Mouse (Mus musculus): ENCODE measurements around the gene Chn1. TPM values are rescaled to one million over a fixed set of nuclear protein-coding genes. Genes with fewer than 3 reads are reported as not detected.

The Chn1 gene
- polyA plus RNA-seq, 1 experiment from 2014 or later: 53.7 TPM

GRCm38 (mm10) chr2:73596326-73596725 lies 178.8 kb downstream of the Chn1 start:
- Histone ChIP-seq H3K9me3 (ENCODE audit: control insufficient read depth, low read length) (peaks cover 3% of the 10 kb centered on the region; the same call in 1 of the 2 replicates), H3K4me1 (replicated peaks; ENCODE audit: control insufficient read depth, insufficient read depth, low read length) (peaks cover 35% of the 10 kb centered on the region), H3K27me3 (ENCODE audit: control insufficient read depth, insufficient read depth, low read depth, low read length) (no peaks in the 10 kb centered on the region), H3K27ac (ENCODE audit: low read length) (peak overlapping the region; percentile 21; the same call in 1 of the 2 replicates), H3K36me3 (ENCODE audit: control insufficient read depth, insufficient read depth, low read length) (no peaks in the 10 kb centered on the region), H3K4me2 (ENCODE audit: low read depth, low read length) (peak overlapping the region; percentile 58), H3K4me3 (ENCODE audit: low read length) (no peak overlapping the region; the same call in 1 of the 2 replicates), H3K9ac (ENCODE audit: low read length) (peak overlapping the region; percentile 52)
- no peak for ATAC-seq (ENCODE audit: low read depth)
- WGBS: 51% methylated on average over 5 of the region's 5 CpGs

GRCm38 (mm10) chr2:73593101-73593439 lies 182.1 kb downstream of the Chn1 start:
- Histone ChIP-seq H3K9me3 (ENCODE audit: control insufficient read depth, low read length) (peaks cover under 1% of the 10 kb centered on the region; the same call in 1 of the 2 replicates), H3K27ac (ENCODE audit: low read length) (peak overlapping the region; percentile 98), H3K4me3 (ENCODE audit: low read length) (peak overlapping the region; percentile 16; the same call in 1 of the 2 replicates), H3K9ac (ENCODE audit: low read length) (peak overlapping the region; percentile 49), H3K4me1 (replicated peaks; ENCODE audit: control insufficient read depth, insufficient read depth, low read length) (peaks cover 56% of the 10 kb centered on the region), H3K4me2 (ENCODE audit: low read depth, low read length) (peak overlapping the region; percentile 48), H3K36me3 (ENCODE audit: control insufficient read depth, insufficient read depth, low read length) (no peaks in the 10 kb centered on the region), H3K27me3 (ENCODE audit: control insufficient read depth, insufficient read depth, low read depth, low read length) (no peaks in the 10 kb centered on the region)
- 54% methylated on average over 2 of the region's 2 CpGs for WGBS
- ATAC-seq (ENCODE audit: low read depth): no peak

- no peaks in the 10 kb centered on the region for H3K36me3 ChIP-seq (ENCODE audit: control insufficient read depth, insufficient read depth, low read length)
- H3K4me3 ChIP-seq (ENCODE audit: low read length): peak overlapping the region; percentile 16; the same call in 1 of the 2 replicates
- no peaks in the 10 kb centered on the region for H3K9me3 ChIP-seq (ENCODE audit: control insufficient read depth, low read length)
- peak overlapping the region; percentile 49 for H3K9ac ChIP-seq (ENCODE audit: low read length)
- peak overlapping the region; percentile 98 for H3K27ac ChIP-seq (ENCODE audit: low read length)
- peak overlapping the region; percentile 48 for H3K4me2 ChIP-seq (ENCODE audit: low read depth, low read length)
- no peaks in the 10 kb centered on the region for H3K27me3 ChIP-seq (ENCODE audit: control insufficient read depth, insufficient read depth, low read depth, low read length)
- WGBS: 25% methylated on average over 14 of the region's 14 CpGs
- peak; percentile 92 for ATAC-seq (ENCODE audit: low read depth)
- H3K4me1 ChIP-seq (replicated peaks; ENCODE audit: control insufficient read depth, insufficient read depth, low read length): peaks cover 56% of the 10 kb centered on the region
These were observed 182.7 kb downstream of the Chn1 start for GRCm38 (mm10) chr2:73592231-73593100.

- Histone ChIP-seq H3K36me3 (ENCODE audit: control insufficient read depth, insufficient read depth, low read length) (no peaks in the 10 kb centered on the region), H3K4me1 (replicated peaks; ENCODE audit: control insufficient read depth, insufficient read depth, low read length) (peaks cover 53% of the 10 kb centered on the region), H3K4me2 (ENCODE audit: low read depth, low read length) (no peak overlapping the region), H3K27me3 (ENCODE audit: control insufficient read depth, insufficient read depth, low read depth, low read length) (no peaks in the 10 kb centered on the region), H3K27ac (ENCODE audit: low read length) (peak overlapping the region; percentile 98), H3K4me3 (ENCODE audit: low read length) (no peak overlapping the region), H3K9me3 (ENCODE audit: control insufficient read depth, low read length) (no peaks in the 10 kb centered on the region), H3K9ac (ENCODE audit: low read length) (no peak overlapping the region)
- ATAC-seq (ENCODE audit: low read depth): no peak
- 32% methylated on average over 6 of the region's 6 CpGs for WGBS
These were observed 183.9 kb downstream of the Chn1 start for GRCm38 (mm10) chr2:73591246-73591645.

- Histone ChIP-seq H3K36me3 (ENCODE audit: control insufficient read depth, insufficient read depth, low read length) (no peaks in the 10 kb centered on the region), H3K9ac (ENCODE audit: low read length) (no peak overlapping the region), H3K9me3 (ENCODE audit: control insufficient read depth, low read length) (no peaks in the 10 kb centered on the region), H3K4me1 (replicated peaks; ENCODE audit: control insufficient read depth, insufficient read depth, low read length) (peaks cover 52% of the 10 kb centered on the region), H3K4me3 (ENCODE audit: low read length) (peak overlapping the region; percentile 12; the same call in 1 of the 2 replicates), H3K4me2 (ENCODE audit: low read depth, low read length) (peak overlapping the region; percentile 44), H3K27me3 (ENCODE audit: control insufficient read depth, insufficient read depth, low read depth, low read length) (no peaks in the 10 kb centered on the region), H3K27ac (ENCODE audit: low read length) (peak overlapping the region; percentile 98)
- 5% methylated on average over 12 of the region's 12 CpGs for WGBS
- ATAC-seq (ENCODE audit: low read depth): no peak
These were observed 185.0 kb downstream of the Chn1 start for GRCm38 (mm10) chr2:73590106-73590505.

- H3K4me3 ChIP-seq (ENCODE audit: low read length): no peak overlapping the region
- H3K27me3 ChIP-seq (ENCODE audit: control insufficient read depth, insufficient read depth, low read depth, low read length): no peaks in the 10 kb centered on the region
- no peak for ATAC-seq (ENCODE audit: low read depth)
- H3K9me3 ChIP-seq (ENCODE audit: control insufficient read depth, low read length): no peaks in the 10 kb centered on the region
- no peaks in the 10 kb centered on the region for H3K36me3 ChIP-seq (ENCODE audit: control insufficient read depth, insufficient read depth, low read length)
- no peak overlapping the region for H3K4me2 ChIP-seq (ENCODE audit: low read depth, low read length)
- H3K9ac ChIP-seq (ENCODE audit: low read length): no peak overlapping the region
- H3K4me1 ChIP-seq (replicated peaks; ENCODE audit: control insufficient read depth, insufficient read depth, low read length): peaks cover 51% of the 10 kb centered on the region
- WGBS: 28% methylated on average over 2 of the region's 2 CpGs
- peak overlapping the region; percentile 98 for H3K27ac ChIP-seq (ENCODE audit: low read length)
These were observed 186.2 kb downstream of the Chn1 start for GRCm38 (mm10) chr2:73588951-73589350.

GRCm38 (mm10) chr2:73587109-73587506 lies 188.0 kb downstream of the Chn1 start:
- 45% methylated on average over 4 of the region's 4 CpGs for WGBS
- no peak overlapping the region for H3K27ac ChIP-seq (ENCODE audit: low read length)
- no peak for ATAC-seq (ENCODE audit: low read depth)

GRCm38 (mm10) chr2:73586392-73587108 lies 188.6 kb downstream of the Chn1 start:
- WGBS: 53% methylated on average over 10 of the region's 10 CpGs
- ATAC-seq (ENCODE audit: low read depth): no peak
- no peak overlapping the region for H3K9ac ChIP-seq (ENCODE audit: low read length)
- no peaks in the 10 kb centered on the region for H3K9me3 ChIP-seq (ENCODE audit: control insufficient read depth, low read length)
- H3K27me3 ChIP-seq (ENCODE audit: control insufficient read depth, insufficient read depth, low read depth, low read length): no peaks in the 10 kb centered on the region
- H3K27ac ChIP-seq (ENCODE audit: low read length): no peak overlapping the region
- no peak overlapping the region for H3K4me2 ChIP-seq (ENCODE audit: low read depth, low read length)
- no peak overlapping the region for H3K4me3 ChIP-seq (ENCODE audit: low read length)
- H3K4me1 ChIP-seq (replicated peaks; ENCODE audit: control insufficient read depth, insufficient read depth, low read length): peaks cover 30% of the 10 kb centered on the region
- no peaks in the 10 kb centered on the region for H3K36me3 ChIP-seq (ENCODE audit: control insufficient read depth, insufficient read depth, low read length)

More at GRCm38 (mm10) chr2:73587109-73587506, 188.0 kb downstream of the Chn1 start:
- Histone ChIP-seq H3K27me3 (ENCODE audit: control insufficient read depth, insufficient read depth, low read depth, low read length) (no peaks in the 10 kb centered on the region), H3K4me3 (ENCODE audit: low read length) (no peak overlapping the region), H3K9ac (ENCODE audit: low read length) (no peak overlapping the region), H3K9me3 (ENCODE audit: control insufficient read depth, low read length) (no peaks in the 10 kb centered on the region), H3K36me3 (ENCODE audit: control insufficient read depth, insufficient read depth, low read length) (no peaks in the 10 kb centered on the region), H3K4me1 (replicated peaks; ENCODE audit: control insufficient read depth, insufficient read depth, low read length) (peaks cover 34% of the 10 kb centered on the region), H3K4me2 (ENCODE audit: low read depth, low read length) (no peak overlapping the region)

GRCm38 (mm10) chr2:73585347-73585831 lies 189.8 kb downstream of the Chn1 start:
- Histone ChIP-seq H3K4me3 (ENCODE audit: low read length) (peak overlapping the region; percentile 51), H3K27ac (ENCODE audit: low read length) (peak overlapping the region; percentile 60), H3K36me3 (ENCODE audit: control insufficient read depth, insufficient read depth, low read length) (no peaks in the 10 kb centered on the region), H3K4me2 (ENCODE audit: low read depth, low read length) (peak overlapping the region; percentile 78), H3K27me3 (ENCODE audit: control insufficient read depth, insufficient read depth, low read depth, low read length) (no peaks in the 10 kb centered on the region), H3K4me1 (replicated peaks; ENCODE audit: control insufficient read depth, insufficient read depth, low read length) (peaks cover 19% of the 10 kb centered on the region), H3K9ac (ENCODE audit: low read length) (peak overlapping the region; percentile 71), H3K9me3 (ENCODE audit: control insufficient read depth, low read length) (no peaks in the 10 kb centered on the region)
- 12% methylated on average over 12 of the region's 12 CpGs for WGBS
- peak; percentile 41 for ATAC-seq (ENCODE audit: low read depth)

All from lung, embryonic 16.5 days (tissue).